Mouse (Mus musculus) hindlimb bud, embryonic 11.5 days (tissue): ENCODE measurements at regions not wholly inside any gene's neighbourhood (a gene's known extent, or its start where the extent isn't known, plus 50 kb on each side); places are given as distances from the start of the nearest gene placed in this dataset.
"Not testable (repeated sequence)": the region's sequence is repeated elsewhere in the genome, so short reads cannot be mapped to it uniquely, and the experiment has no call there.

Experiments used
- DNase-seq: peaks from one replicate; pipeline ENCODE4 v3.0.0-alpha.2; 2012; ENCODE audit warnings: low read depth, low spot score; ENCODE audit errors: extremely low spot score

GRCm38 (mm10) chr1:81632704-81633103, 556.0 kb downstream of the Nyap2 start:
- DNase-seq, result no peak

GRCm38 (mm10) chr1:81637357-81637756, 560.6 kb downstream of the Nyap2 start:
- DNase-seq, result no peak

DNA sequence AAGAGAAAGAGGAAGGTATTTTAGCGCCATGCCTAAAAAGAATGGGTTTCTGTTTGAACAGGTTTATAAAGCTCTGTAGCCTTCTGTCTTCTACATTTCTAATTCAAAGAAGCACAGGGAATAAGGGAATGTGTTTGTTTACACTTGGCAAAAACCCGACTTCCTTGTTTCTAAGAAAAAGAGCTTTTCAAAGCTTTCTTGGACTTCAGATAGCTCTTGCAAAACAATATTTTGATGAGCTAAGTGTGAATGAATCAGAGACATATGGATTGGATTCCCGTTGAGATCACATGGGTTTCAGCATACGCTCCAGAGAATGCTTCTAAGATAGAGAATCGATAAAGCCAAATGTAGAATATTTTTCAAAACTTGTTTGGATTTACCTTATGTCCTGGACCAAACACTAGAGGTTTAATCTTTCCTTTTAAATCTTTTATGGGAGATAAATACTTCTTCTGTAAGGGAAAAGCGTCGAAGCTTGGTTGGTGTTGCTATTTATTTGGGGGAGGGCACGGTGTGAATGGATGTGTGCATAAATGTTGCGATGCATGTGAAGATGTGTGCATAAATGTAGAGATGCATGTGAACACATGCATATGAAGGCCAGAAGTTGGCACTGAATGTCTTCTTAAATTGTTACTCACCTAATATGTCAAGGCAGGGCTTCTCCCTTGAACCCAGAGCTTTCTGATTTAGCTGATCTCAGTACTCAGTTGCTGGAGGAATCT, 576.4 kb downstream of the Nyap2 start:
- no peak for DNase-seq

DNA sequence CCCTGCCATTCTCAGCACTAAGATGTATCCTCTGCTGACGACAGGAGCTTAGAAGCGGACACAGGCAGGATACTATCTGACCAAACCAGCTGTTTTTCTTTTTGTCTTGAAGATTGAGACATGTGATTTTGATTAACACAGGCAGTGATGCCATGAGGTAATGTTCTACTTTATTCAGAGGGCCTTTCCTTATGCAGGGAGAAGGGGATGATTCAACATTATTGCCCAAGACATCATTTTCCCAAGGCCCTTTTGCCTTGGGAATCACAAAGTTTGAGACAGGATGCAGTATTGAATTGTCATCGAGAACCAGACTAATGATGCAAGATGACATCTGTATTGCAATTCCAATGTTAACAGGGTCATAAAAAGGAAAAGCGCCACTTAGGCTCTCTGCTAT, 571.7 kb upstream of the Gm9747 start:
- no peak for DNase-seq

DNA sequence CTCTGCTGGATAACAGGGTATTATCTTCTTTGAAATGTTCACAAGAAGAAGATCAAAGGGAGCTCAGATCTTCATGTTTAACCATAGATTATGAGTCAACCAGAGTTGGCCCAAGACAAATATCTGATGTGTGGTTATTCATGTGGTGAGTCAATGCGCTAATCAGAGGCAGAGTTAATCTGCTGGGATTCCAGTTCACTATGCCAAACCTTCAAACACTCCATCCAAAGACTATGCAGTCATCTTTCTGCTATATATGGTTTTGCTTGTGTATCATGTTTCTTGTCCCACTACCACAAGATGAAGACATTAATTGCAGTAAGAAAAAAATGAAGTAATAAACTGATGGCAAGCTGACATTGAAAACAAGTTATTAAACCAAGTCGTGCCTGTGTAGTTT, 561.8 kb upstream of the Gm9747 start:
- DNase-seq, result no peak

- DNase-seq, result no peak
Measured at GRCm38 (mm10) chr1:81671725-81672124, 561.2 kb upstream of the Gm9747 start.

- no peak for DNase-seq
Measured at GRCm38 (mm10) chr1:81675576-81676342, 557.2 kb upstream of the Gm9747 start.

GRCm38 (mm10) chr1:81677768-81678400, 555.0 kb upstream of the Gm9747 start:
- DNase-seq, result no peak

GRCm38 (mm10) chr1:81696129-81696528, 536.8 kb upstream of the Gm9747 start:
- no peak for DNase-seq

GRCm38 (mm10) chr1:81709169-81709568, 523.7 kb upstream of the Gm9747 start:
- no peak for DNase-seq

GRCm38 (mm10) chr1:81717091-81717490, 515.8 kb upstream of the Gm9747 start:
- DNase-seq, result no peak

DNA sequence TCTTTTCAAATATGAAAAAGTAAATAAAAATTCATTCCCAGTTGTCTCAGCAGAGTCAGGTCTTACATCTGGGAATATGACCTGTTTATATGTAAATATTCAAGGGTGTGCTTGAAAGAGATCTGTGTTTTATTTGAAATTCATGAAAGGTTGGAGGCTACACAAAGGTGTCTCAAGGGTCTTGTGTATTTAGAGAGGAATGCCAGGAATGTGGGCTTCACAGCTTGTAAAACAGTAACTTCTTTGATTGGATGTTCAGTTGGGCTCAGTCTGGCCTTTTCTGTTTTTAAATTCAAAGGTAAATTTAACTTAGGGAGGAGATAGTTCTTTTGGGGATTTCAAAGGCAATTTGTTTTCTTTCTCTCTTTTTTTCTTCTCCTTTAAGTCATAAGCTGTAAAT, 514.7 kb upstream of the Gm9747 start:
- no peak for DNase-seq

DNA sequence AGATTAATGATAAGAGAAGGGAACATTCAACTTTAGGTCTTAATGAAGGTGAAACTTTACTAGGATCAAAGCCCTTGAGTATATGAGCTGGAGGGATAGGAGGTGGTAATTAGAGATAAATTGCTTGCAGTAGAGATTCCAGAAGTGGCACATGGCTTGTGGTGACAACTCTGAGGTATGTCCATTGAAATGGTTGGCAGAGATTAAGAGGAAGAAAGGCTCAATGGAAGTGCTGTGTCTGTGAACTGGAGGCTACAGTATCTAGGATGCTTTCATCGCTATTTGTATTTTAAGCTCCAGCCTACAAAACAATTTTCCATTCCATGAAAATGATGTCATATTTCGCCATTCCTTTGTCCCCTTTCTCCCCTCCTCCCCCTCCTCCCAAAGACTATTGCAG, 508.1 kb upstream of the Gm9747 start:
- no peak for DNase-seq

GRCm38 (mm10) chr1:81726268-81727132, 506.4 kb upstream of the Gm9747 start:
- DNase-seq, result no peak

DNA sequence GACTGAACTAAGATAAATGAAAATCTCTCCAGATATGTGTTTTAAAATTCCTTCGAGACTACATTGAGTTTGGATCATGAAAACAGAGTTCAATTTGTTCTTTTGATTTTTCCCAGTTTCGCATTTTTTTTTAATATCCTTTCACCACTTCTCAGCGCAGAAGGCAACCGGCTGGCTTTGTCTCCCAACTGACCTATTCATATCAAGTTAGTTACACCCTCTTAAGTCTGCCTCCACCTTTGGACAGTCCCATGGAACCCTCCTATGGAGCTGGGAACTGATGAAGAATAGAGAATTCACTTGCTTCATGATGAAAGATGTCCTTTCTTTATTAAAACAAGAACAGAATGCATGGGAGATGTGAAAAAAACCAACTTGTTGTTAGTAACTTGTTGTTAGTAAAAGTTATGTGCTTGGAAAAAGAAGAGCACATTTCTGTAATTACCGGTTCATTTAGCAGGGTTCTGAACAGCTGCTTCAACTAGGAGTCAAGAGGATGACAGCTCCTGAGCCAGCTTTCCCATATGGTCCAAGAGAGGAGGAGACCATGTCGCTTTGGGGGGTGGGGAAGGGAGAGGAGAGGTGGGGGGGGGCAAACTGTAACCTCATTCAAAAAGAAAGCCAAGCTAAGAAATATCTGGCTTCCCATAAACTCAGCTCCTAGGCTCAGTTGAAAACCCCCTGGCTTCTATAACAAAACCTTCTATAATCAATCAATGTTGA, 495.6 kb upstream of the Gm9747 start:
- DNase-seq, result no peak

DNA sequence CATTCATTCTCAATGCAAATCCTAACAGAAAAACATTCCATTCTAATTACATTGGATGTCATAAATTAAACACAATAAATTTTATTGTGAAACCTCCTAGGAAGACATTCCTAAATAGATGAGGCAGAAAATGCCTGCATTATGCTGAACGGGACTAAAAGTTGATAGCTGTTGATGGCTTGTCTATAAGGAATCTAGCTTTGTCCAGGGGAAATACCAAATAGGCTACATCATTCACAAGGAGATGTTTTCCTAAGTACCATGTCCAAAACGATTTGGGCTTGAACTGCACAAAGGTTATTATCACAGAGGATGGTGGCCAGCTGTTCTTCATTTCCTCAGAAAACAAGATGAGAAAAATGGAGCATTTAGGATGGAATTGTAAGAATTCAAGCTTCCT, 494.5 kb upstream of the Gm9747 start:
- no peak for DNase-seq

- DNase-seq, result no peak
Measured at GRCm38 (mm10) chr1:81739392-81739791, 493.5 kb upstream of the Gm9747 start.

- no peak for DNase-seq
Measured at GRCm38 (mm10) chr1:81739981-81740380, 492.9 kb upstream of the Gm9747 start.

DNA sequence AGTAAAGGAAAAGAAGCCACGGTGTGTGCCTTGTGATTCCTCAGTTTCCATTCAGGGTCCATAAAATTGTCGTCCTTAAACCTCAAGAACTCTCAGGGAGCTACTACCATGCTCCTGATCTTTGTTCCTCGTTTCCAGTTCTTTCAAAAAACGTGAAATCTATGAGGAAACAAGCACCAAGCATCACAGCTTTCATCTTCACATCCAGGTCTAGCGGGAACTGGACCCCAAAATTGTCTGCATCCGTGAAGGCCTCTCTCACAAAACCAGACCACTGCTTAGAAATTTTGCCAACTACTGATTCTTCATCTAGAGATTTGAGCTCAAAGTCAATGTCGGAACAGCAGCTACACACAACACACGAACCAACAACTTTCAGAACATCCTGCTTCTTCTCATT, 491.0 kb upstream of the Gm9747 start:
- DNase-seq, result not testable (repeated sequence)

DNA sequence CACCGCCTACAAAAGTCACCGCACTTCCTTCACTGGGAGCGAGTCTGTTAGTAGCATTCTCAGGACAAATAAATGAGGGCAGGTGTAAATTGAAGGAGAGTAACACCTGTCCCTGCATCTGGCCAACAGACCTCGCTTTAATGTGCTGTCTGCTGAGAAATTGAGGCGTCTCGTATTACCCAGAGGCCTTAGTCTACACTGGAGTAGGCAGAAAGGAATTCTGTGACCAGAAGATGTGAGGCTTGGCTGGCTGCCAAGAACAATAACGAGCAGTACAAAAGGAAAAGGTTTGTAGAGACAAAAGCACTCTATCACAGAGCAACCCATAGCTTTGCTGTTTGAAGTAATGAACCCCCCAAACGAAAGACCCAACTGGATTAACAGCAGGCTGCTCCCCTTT, 488.4 kb upstream of the Gm9747 start:
- DNase-seq, result peak; percentile 89
